Mouse (Mus musculus) natural killer cell, adult 2 months (primary cell): ENCODE data around the gene Pou2f2.

Experiments
- DNase-seq, 2 experiments: peaks; one replicate each; pipeline ENCODE4 v3.0.0; 2022; ENCODE audit warnings: low spot score in 2 of 2

Gene Pou2f2

GRCm38 (mm10) chr7:25150151-25150663 is 29.3 kb downstream of the Pou2f2 start:
- no peak for DNase-seq

- no peak for DNase-seq
Observed at GRCm38 (mm10) chr7:25145896-25146295, 33.6 kb downstream of the Pou2f2 start.

GRCm38 (mm10) chr7:25141761-25142160 is 37.8 kb downstream of the Pou2f2 start:
- DNase-seq: no peak

- no peak for DNase-seq
Observed at GRCm38 (mm10) chr7:25137553-25137952, 42.0 kb downstream of the Pou2f2 start.

GRCm38 (mm10) chr7:25133092-25134049 is 46.2 kb downstream of the Pou2f2 start:
- DNase-seq: peak; percentile 79 to 88

GRCm38 (mm10) chr7:25132318-25132960 is 47.1 kb downstream of the Pou2f2 start:
- DNase-seq: peak; percentile 56 to 64

- no peak for DNase-seq
Observed at GRCm38 (mm10) chr7:25131247-25131646, 48.3 kb downstream of the Pou2f2 start.

GRCm38 (mm10) chr7:25130565-25130964 is 49.0 kb downstream of the Pou2f2 start:
- DNase-seq: no peak

GRCm38 (mm10) chr7:25129390-25129979 is 50.0 kb downstream of the Pou2f2 start:
- DNase-seq: peak in 1 of 2 experiments; percentile 75

- DNase-seq: no peak
Observed at GRCm38 (mm10) chr7:25127971-25128370, 51.6 kb downstream of the Pou2f2 start.

GRCm38 (mm10) chr7:25125716-25126281 is 53.7 kb downstream of the Pou2f2 start:
- no peak for DNase-seq

- no peak for DNase-seq
Observed at GRCm38 (mm10) chr7:25121240-25121786, 58.2 kb downstream of the Pou2f2 start.

GRCm38 (mm10) chr7:25120061-25120834 is 59.3 kb downstream of the Pou2f2 start:
- DNase-seq: peak; percentile 67 to 86

- DNase-seq: no peak
Observed at GRCm38 (mm10) chr7:25112956-25113603, 66.4 kb downstream of the Pou2f2 start.

GRCm38 (mm10) chr7:25112178-25112955 is 67.2 kb downstream of the Pou2f2 start:
- DNase-seq: no peak

GRCm38 (mm10) chr7:25110336-25110735 is 69.2 kb downstream of the Pou2f2 start:
- no peak for DNase-seq

GRCm38 (mm10) chr7:25109355-25109754 is 70.2 kb downstream of the Pou2f2 start:
- no peak for DNase-seq

- DNase-seq: no peak
Observed at GRCm38 (mm10) chr7:25106790-25107502, 72.6 kb downstream of the Pou2f2 start.
